Comparison of ENCODE assay signal across 9 mouse cellular contexts in genomic region chr4:47178261-47178961, GRCm38 (mm10). TPM values are rescaled to one million over a fixed set of nuclear protein-coding genes. Genes with fewer than 3 reads are reported as not detected.
DNase-seq lines count a peak whose midpoint lies in the region; ATAC-seq and TF ChIP-seq lines count a peak whose summit lies in the region.
"Had no signal": no experiment of that assay in that cellular context is flagged by ENCODE, and none has a peak within 500 bp of the region (broad histone marks: within the 10 kb centered on the region; RNA-seq: fewer than 3 reads in every experiment).

No protein-coding gene starts in this region.

- H3K27me3 ChIP-seq in forebrain, embryonic 14.5 days (replicated peaks; ENCODE audit: control insufficient read depth, insufficient read depth, low read length) = no peaks in the 10 kb centered on the region
- H3K27me3 ChIP-seq in forebrain, postnatal 0 days (ENCODE audit: insufficient read depth, low read length) = no peaks in the 10 kb centered on the region
- no peaks in the 10 kb centered on the region for H3K27me3 ChIP-seq in midbrain, embryonic 10.5 days (ENCODE audit: low read depth, poor library complexity, severe bottlenecking)
- H3K27me3 ChIP-seq in midbrain, embryonic 15.5 days (replicated peaks) = no peaks in the 10 kb centered on the region
- no peaks in the 10 kb centered on the region for H3K27me3 ChIP-seq in heart, embryonic 16.5 days (ENCODE audit: control insufficient read depth, insufficient read depth, low read length)
- no peaks in the 10 kb centered on the region for H3K27me3 ChIP-seq in forebrain, embryonic 15.5 days
- H3K27me3 ChIP-seq: liver, embryonic 13.5 days had no signal

- whole genome bisulfite sequencing in forebrain, embryonic 14.5 days = 68% methylated on average over 8 of the region's 8 CpGs
- 58% methylated on average over 8 of the region's 8 CpGs for WGBS in forebrain, postnatal 0 days
- WGBS in midbrain, embryonic 10.5 days = 70% methylated on average over 8 of the region's 8 CpGs
- WGBS in midbrain, embryonic 15.5 days = 62% methylated on average over 8 of the region's 8 CpGs
- 63% methylated on average over 8 of the region's 8 CpGs for WGBS in heart, embryonic 16.5 days
- 59% methylated on average over 8 of the region's 8 CpGs for WGBS in forebrain, embryonic 15.5 days

- DNase-seq in forebrain, embryonic 14.5 days (ENCODE audit: low spot score) = peak; percentile 19
- no peak for DNase-seq in forebrain, postnatal 0 days
- no peak for DNase-seq in midbrain, embryonic 10.5 days (ENCODE audit: low spot score)
- peak; percentile 13 for DNase-seq in mesoderm, embryonic 11.5 days (ENCODE audit: low read depth, low spot score)
- DNase-seq in thymus, postnatal 14 days = no peak
- DNase-seq: liver, embryonic 13.5 days had no signal

- H3K9me3 ChIP-seq in forebrain, embryonic 14.5 days (replicated peaks; ENCODE audit: control insufficient read depth, low read length) = no peaks in the 10 kb centered on the region
- no peaks in the 10 kb centered on the region for H3K9me3 ChIP-seq in forebrain, postnatal 0 days (ENCODE audit: low read length)
- no peaks in the 10 kb centered on the region for H3K9me3 ChIP-seq in midbrain, embryonic 10.5 days (replicated peaks)
- no peaks in the 10 kb centered on the region for H3K9me3 ChIP-seq in midbrain, embryonic 15.5 days
- H3K9me3 ChIP-seq in heart, embryonic 16.5 days (replicated peaks; ENCODE audit: control insufficient read depth, low read length) = no peaks in the 10 kb centered on the region
- no peaks in the 10 kb centered on the region for H3K9me3 ChIP-seq in forebrain, embryonic 15.5 days
- H3K9me3 ChIP-seq: liver, embryonic 13.5 days had no signal

- H3K36me3 ChIP-seq in forebrain, embryonic 14.5 days (ENCODE audit: control insufficient read depth, insufficient read depth, low read length) = no peaks in the 10 kb centered on the region
- H3K36me3 ChIP-seq in forebrain, postnatal 0 days (ENCODE audit: insufficient read depth) = no peaks in the 10 kb centered on the region
- no peaks in the 10 kb centered on the region for H3K36me3 ChIP-seq in midbrain, embryonic 10.5 days
- no peaks in the 10 kb centered on the region for H3K36me3 ChIP-seq in midbrain, embryonic 15.5 days (replicated peaks)
- no peaks in the 10 kb centered on the region for H3K36me3 ChIP-seq in heart, embryonic 16.5 days (ENCODE audit: control insufficient read depth, insufficient read depth)
- no peaks in the 10 kb centered on the region for H3K36me3 ChIP-seq in forebrain, embryonic 15.5 days
- H3K36me3 ChIP-seq: liver, embryonic 13.5 days had no signal

- no peak for ATAC-seq in forebrain, embryonic 14.5 days
- no peak; the same call in 1 of the 2 replicates for ATAC-seq in forebrain, postnatal 0 days
- no peak for ATAC-seq in midbrain, embryonic 15.5 days (replicated peaks)
- ATAC-seq in heart, embryonic 16.5 days (replicated peaks; ENCODE audit: extremely low read depth, insufficient read depth, low FRiP score) = peak; percentile 70
- ATAC-seq in forebrain, embryonic 15.5 days (replicated peaks) = no peak

- no peak for TF ChIP-seq CTCF in forebrain, postnatal 0 days (IDR thresholded peaks at IDR 0.05; ENCODE audit: low read depth)

- no peak overlapping the region for H3K27ac ChIP-seq in forebrain, embryonic 14.5 days (ENCODE audit: low read depth, low read length)
- no peak overlapping the region for H3K27ac ChIP-seq in forebrain, postnatal 0 days (ENCODE audit: low read depth, low read length)
- H3K27ac ChIP-seq in midbrain, embryonic 10.5 days (replicated peaks) = peak overlapping the region; percentile 59; the same call in 1 of the 2 replicates
- no peak overlapping the region for H3K27ac ChIP-seq in midbrain, embryonic 15.5 days
- no peak overlapping the region; the same call in none of the 2 replicates for H3K27ac ChIP-seq in heart, embryonic 16.5 days (ENCODE audit: low read length)
- H3K27ac ChIP-seq in forebrain, embryonic 15.5 days (replicated peaks) = no peak overlapping the region
- H3K27ac ChIP-seq: liver, embryonic 13.5 days had no signal

- no peak overlapping the region for H3K4me3 ChIP-seq in forebrain, embryonic 14.5 days (ENCODE audit: low read depth, low read length)
- H3K4me3 ChIP-seq in forebrain, postnatal 0 days (ENCODE audit: low read depth, low read length) = no peak overlapping the region
- no peak overlapping the region for H3K4me3 ChIP-seq in midbrain, embryonic 10.5 days
- H3K4me3 ChIP-seq in midbrain, embryonic 15.5 days = no peak overlapping the region
- H3K4me3 ChIP-seq in heart, embryonic 16.5 days (ENCODE audit: low read length) = no peak overlapping the region
- no peak overlapping the region for H3K4me3 ChIP-seq in forebrain, embryonic 15.5 days
- H3K4me3 ChIP-seq: liver, embryonic 13.5 days had no signal

- no peak overlapping the region for H3K9ac ChIP-seq in forebrain, embryonic 14.5 days (ENCODE audit: low read length)
- H3K9ac ChIP-seq in forebrain, postnatal 0 days = no peak overlapping the region
- no peak overlapping the region for H3K9ac ChIP-seq in midbrain, embryonic 15.5 days
- H3K9ac ChIP-seq in heart, embryonic 16.5 days (ENCODE audit: low read length) = no peak overlapping the region
- H3K9ac ChIP-seq in forebrain, embryonic 15.5 days (replicated peaks) = no peak overlapping the region
- H3K9ac ChIP-seq: liver, embryonic 13.5 days had no signal

- no peaks in the 10 kb centered on the region for H3K4me1 ChIP-seq in forebrain, embryonic 14.5 days (ENCODE audit: control insufficient read depth, insufficient read depth, low read length)
- no peaks in the 10 kb centered on the region for H3K4me1 ChIP-seq in forebrain, postnatal 0 days (ENCODE audit: insufficient read depth)
- peaks cover 7% of the 10 kb centered on the region; the same call in 1 of the 2 replicates for H3K4me1 ChIP-seq in midbrain, embryonic 10.5 days
- H3K4me1 ChIP-seq in midbrain, embryonic 15.5 days = no peaks in the 10 kb centered on the region
- peaks cover 2% of the 10 kb centered on the region; the same call in 1 of the 2 replicates for H3K4me1 ChIP-seq in heart, embryonic 16.5 days (ENCODE audit: control insufficient read depth, insufficient read depth, low read length)
- no peaks in the 10 kb centered on the region for H3K4me1 ChIP-seq in forebrain, embryonic 15.5 days
- H3K4me1 ChIP-seq: liver, embryonic 13.5 days had no signal

- H3K4me2 ChIP-seq in forebrain, embryonic 14.5 days (ENCODE audit: low read length) = no peak overlapping the region
- H3K4me2 ChIP-seq in forebrain, postnatal 0 days (ENCODE audit: low read depth) = no peak overlapping the region
- H3K4me2 ChIP-seq in midbrain, embryonic 15.5 days = no peak overlapping the region
- H3K4me2 ChIP-seq in heart, embryonic 16.5 days (ENCODE audit: low read depth, low read length) = no peak overlapping the region
- H3K4me2 ChIP-seq in forebrain, embryonic 15.5 days (replicated peaks) = no peak overlapping the region
- H3K4me2 ChIP-seq: liver, embryonic 13.5 days had no signal

RNA-seq across cellular contexts. Expression of gene Col15a1, which starts 29.6 kb away (rescaled TPM):
- polyA plus RNA-seq in forebrain, embryonic 14.5 days (2014; fragmentation: Nextera tagmentation; extraction: Ambion mirVana) = 1.9 TPM in 2 replicates
- total RNA-seq in forebrain, postnatal 0 days (2014; rRNA removed) = 6.2 TPM in 2 replicates
- polyA plus RNA-seq in forebrain, postnatal 0 days (2015; fragmentation: Nextera tagmentation; extraction: Ambion mirVana) = 2.0 and 2.5 TPM in 2 replicates
- polyA plus RNA-seq in midbrain, embryonic 10.5 days (2016; fragmentation: Nextera tagmentation; extraction: Ambion mirVana) = 2.5 and 2.7 TPM in 2 replicates
- polyA plus RNA-seq in midbrain, embryonic 15.5 days (2015; fragmentation: Nextera tagmentation; extraction: Ambion mirVana) = 3.8 and 4.5 TPM in 2 replicates
- polyA plus RNA-seq in heart, embryonic 16.5 days (2015; fragmentation: Nextera tagmentation; extraction: Ambion mirVana) = 13.5 and 15.9 TPM in 2 replicates
- polyA plus RNA-seq in forebrain, embryonic 15.5 days (2015; fragmentation: Nextera tagmentation; extraction: Ambion mirVana) = 1.4 and 3.1 TPM in 2 replicates

Comparison
In these comparisons a context has a peak if more than half of its experiments do, and no peak if none do; other contexts are left out.
1. DNase-seq: peak in forebrain, embryonic 14.5 days (single experiment) and mesoderm, embryonic 11.5 days (single experiment); none in forebrain, postnatal 0 days (single experiment), midbrain, embryonic 10.5 days (single experiment) and thymus, postnatal 14 days (single experiment).